8 mouse cellular contexts compared by ENCODE assay signal in genomic region chr5:135632797-135633144, GRCm38 (mm10). TPM values are rescaled to one million over a fixed set of nuclear protein-coding genes. Genes with fewer than 3 reads are reported as not detected.
DNase-seq lines count a peak whose midpoint lies in the region; ATAC-seq and TF ChIP-seq lines count a peak whose summit lies in the region.

No protein-coding gene starts in this region.

- peak overlapping the region; percentile 71 for H3K27ac ChIP-seq in kidney, adult 2 months (ENCODE audit: insufficient read depth, low read depth, low read length)
- H3K27ac ChIP-seq in bone marrow macrophage, adult 2 months (ENCODE audit: insufficient read depth, low read depth, low read length): no peak overlapping the region
- H3K27ac ChIP-seq in hindbrain, embryonic 15.5 days (replicated peaks): peak overlapping the region; percentile 95
- H3K27ac ChIP-seq in midbrain, embryonic 15.5 days: peak overlapping the region; percentile 96

- no peaks in the 10 kb centered on the region for H3K9me3 ChIP-seq in hindbrain, embryonic 15.5 days
- no peaks in the 10 kb centered on the region for H3K9me3 ChIP-seq in midbrain, embryonic 15.5 days

- no peak for TF ChIP-seq POLR2A in kidney, adult 2 months (IDR thresholded peaks at IDR 0.05; ENCODE audit: low read depth, low read length)
- TF ChIP-seq POLR2A in bone marrow macrophage, adult 2 months (IDR thresholded peaks at IDR 0.05; ENCODE audit: borderline replicate concordance, low read depth, low read length): no peak

- H3K36me3 ChIP-seq in kidney, adult 2 months (ENCODE audit: control insufficient read depth, insufficient read depth, low read length): 0 out of 2 replicates have a peak, but pooled peaks cover 2% of the 10 kb centered on the region
- H3K36me3 ChIP-seq in hindbrain, embryonic 15.5 days: peaks cover 20% of the 10 kb centered on the region
- H3K36me3 ChIP-seq in midbrain, embryonic 15.5 days (replicated peaks): peaks cover 15% of the 10 kb centered on the region

- H3K4me1 ChIP-seq in kidney, adult 2 months (ENCODE audit: control insufficient read depth, insufficient read depth, low read length): peaks cover 2% of the 10 kb centered on the region; the same call in 1 of the 2 replicates
- peaks cover 5% of the 10 kb centered on the region; the same call in 1 of the 2 replicates for H3K4me1 ChIP-seq in bone marrow macrophage, adult 2 months (ENCODE audit: control insufficient read depth, insufficient read depth, low read length)
- peaks cover 14% of the 10 kb centered on the region for H3K4me1 ChIP-seq in hindbrain, embryonic 15.5 days (replicated peaks)
- peaks cover 22% of the 10 kb centered on the region for H3K4me1 ChIP-seq in midbrain, embryonic 15.5 days

- under 1% methylated on average over 21 of the region's 21 CpGs for WGBS in kidney, adult 2 months
- under 1% methylated on average over 21 of the region's 21 CpGs for WGBS in hindbrain, embryonic 15.5 days
- 0% methylated on average over 21 of the region's 21 CpGs for WGBS in midbrain, embryonic 15.5 days

- no peaks in the 10 kb centered on the region for H3K27me3 ChIP-seq in kidney, adult 2 months (replicated peaks; ENCODE audit: control insufficient read depth, insufficient read depth, low read length)
- no peaks in the 10 kb centered on the region for H3K27me3 ChIP-seq in hindbrain, embryonic 15.5 days
- H3K27me3 ChIP-seq in midbrain, embryonic 15.5 days (replicated peaks): no peaks in the 10 kb centered on the region

- peak overlapping the region; percentile 86 for H3K4me3 ChIP-seq in kidney, adult 2 months (ENCODE audit: insufficient read depth, low read depth, low read length)
- H3K4me3 ChIP-seq in bone marrow macrophage, adult 2 months (ENCODE audit: insufficient read depth, low read length): peak overlapping the region; percentile 79
- H3K4me3 ChIP-seq in hindbrain, embryonic 15.5 days: peak overlapping the region; percentile 75
- H3K4me3 ChIP-seq in midbrain, embryonic 15.5 days: peak overlapping the region; percentile 88

- H3K4me2 ChIP-seq in hindbrain, embryonic 15.5 days: peak overlapping the region; percentile 64
- peak overlapping the region; percentile 64 for H3K4me2 ChIP-seq in midbrain, embryonic 15.5 days

- peak overlapping the region; percentile 82 for H3K9ac ChIP-seq in hindbrain, embryonic 15.5 days
- peak overlapping the region; percentile 89 for H3K9ac ChIP-seq in midbrain, embryonic 15.5 days

- DNase-seq in kidney, adult 2 months: no peak
- no peak for DNase-seq in kidney, adult 9 months
- no peak for DNase-seq in ovary, postnatal 10 days (ENCODE audit: low spot score)
- DNase-seq in T-cell, adult 2 months (ENCODE audit: low spot score): no peak
- DNase-seq in layer of hippocampus, adult 9-11 months: no peak

- peak; percentile 88 for ATAC-seq in hindbrain, embryonic 15.5 days (ENCODE audit: low FRiP score, low read depth)
- peak; percentile 85 for ATAC-seq in midbrain, embryonic 15.5 days (replicated peaks)

- TF ChIP-seq CTCF in kidney, adult 2 months (conservative IDR thresholded peaks at IDR 0.05; ENCODE audit: insufficient read depth, insufficient read length, low read depth, low read length): no peak
- TF ChIP-seq CTCF in bone marrow macrophage, adult 2 months (IDR thresholded peaks at IDR 0.05; ENCODE audit: low read depth, low read length): no peak

RNA-seq across cellular contexts. Expression of gene Rhbdd2, which starts 0.4 kb away (rescaled TPM):
- polyA plus RNA-seq in kidney, adult 2 months (2012; rRNA removed): 50.9 and 56.5 TPM in 2 replicates
- polyA plus RNA-seq in bone marrow macrophage, adult 2 months (2012; ENCODE audit: insufficient read depth, insufficient read length, missing spikeins): 11.5 and 13.9 TPM in 2 replicates
- polyA plus RNA-seq in hindbrain, embryonic 15.5 days (2015; fragmentation: Nextera tagmentation; extraction: Ambion mirVana): 83.9 and 89.3 TPM in 2 replicates
- polyA plus RNA-seq in midbrain, embryonic 15.5 days (2015; fragmentation: Nextera tagmentation; extraction: Ambion mirVana): 85.2 and 89.9 TPM in 2 replicates

RNA-seq across cellular contexts. Expression of gene Por, which starts 37.1 kb away (rescaled TPM):
- polyA plus RNA-seq in kidney, adult 2 months (2012; rRNA removed): 361 and 405 TPM in 2 replicates
- 69.1 and 83.9 TPM in 2 replicates for polyA plus RNA-seq in bone marrow macrophage, adult 2 months (2012; ENCODE audit: insufficient read depth, insufficient read length, missing spikeins)
- 96.4 and 106 TPM in 2 replicates for polyA plus RNA-seq in hindbrain, embryonic 15.5 days (2015; fragmentation: Nextera tagmentation; extraction: Ambion mirVana)
- 117 and 126 TPM in 2 replicates for polyA plus RNA-seq in midbrain, embryonic 15.5 days (2015; fragmentation: Nextera tagmentation; extraction: Ambion mirVana)

RNA-seq across cellular contexts. Expression of gene Ccl24, which starts 59.9 kb away (rescaled TPM):
- 1.0 and 1.2 TPM in 2 replicates for polyA plus RNA-seq in kidney, adult 2 months (2012; rRNA removed)
- 0.71 and 1.1 TPM in 2 replicates for polyA plus RNA-seq in bone marrow macrophage, adult 2 months (2012; ENCODE audit: insufficient read depth, insufficient read length, missing spikeins)
- polyA plus RNA-seq in hindbrain, embryonic 15.5 days (2015; fragmentation: Nextera tagmentation; extraction: Ambion mirVana): 2.6 and 2.9 TPM in 2 replicates
- 1.2 and 2.8 TPM in 2 replicates for polyA plus RNA-seq in midbrain, embryonic 15.5 days (2015; fragmentation: Nextera tagmentation; extraction: Ambion mirVana)
